Mouse (Mus musculus): ENCODE results near the gene Gopc. TPM values are rescaled to one million over a fixed set of nuclear protein-coding genes. Genes with fewer than 3 reads are reported as not detected.
"Not testable (repeated sequence)": the region's sequence is repeated elsewhere in the genome, so short reads cannot be mapped to it uniquely, and the experiment has no call there.

The Gopc gene
- total RNA-seq, 2 experiments from 2014 or later = 12.4 to 12.6 TPM

DNA sequence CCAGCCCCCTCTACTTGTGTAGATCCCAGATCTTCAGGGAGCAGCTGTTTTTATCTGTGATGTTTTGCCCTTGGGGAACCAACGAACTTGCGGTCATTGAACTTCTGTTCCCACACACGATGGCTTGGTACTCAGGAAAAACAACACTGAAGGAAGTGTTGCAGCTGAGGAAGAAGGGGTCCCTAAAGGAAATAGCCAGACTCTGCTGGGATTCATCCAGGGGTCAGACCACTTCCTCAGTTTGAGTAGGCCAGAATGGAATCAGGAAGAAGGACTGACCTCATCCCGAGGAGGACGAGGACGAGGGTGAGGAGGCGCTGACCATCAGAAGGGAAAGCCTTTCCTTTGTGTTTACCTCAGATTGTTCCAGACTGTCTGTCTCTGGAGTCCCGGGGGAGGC, 72.7 kb downstream of the Gopc start:
- ATAC-seq (replicated peaks; ENCODE audit: low FRiP score, low TSS enrichment, poor library complexity, severe bottlenecking) = no peak

DNA sequence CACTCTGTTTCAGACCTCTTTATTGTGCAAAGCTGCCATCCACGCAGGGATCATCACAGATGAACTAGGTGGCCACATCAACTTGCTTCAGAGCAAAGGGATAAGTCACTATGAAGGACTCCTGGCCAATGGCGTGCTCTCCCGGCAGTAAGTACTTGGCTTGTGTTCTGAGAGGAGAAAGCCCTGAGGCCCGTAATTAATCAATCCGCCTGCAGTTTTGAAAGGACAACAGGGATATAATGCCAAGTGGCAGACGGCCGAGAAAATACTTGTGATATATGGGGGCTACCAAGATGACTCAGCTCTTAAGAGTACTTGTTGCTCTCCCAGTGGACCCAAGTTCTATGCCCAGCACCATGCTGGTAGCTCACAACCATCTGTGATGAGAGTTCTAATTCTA, 77.3 kb downstream of the Gopc start:
- no peak for ATAC-seq (replicated peaks; ENCODE audit: low FRiP score, low TSS enrichment, poor library complexity, severe bottlenecking)

DNA sequence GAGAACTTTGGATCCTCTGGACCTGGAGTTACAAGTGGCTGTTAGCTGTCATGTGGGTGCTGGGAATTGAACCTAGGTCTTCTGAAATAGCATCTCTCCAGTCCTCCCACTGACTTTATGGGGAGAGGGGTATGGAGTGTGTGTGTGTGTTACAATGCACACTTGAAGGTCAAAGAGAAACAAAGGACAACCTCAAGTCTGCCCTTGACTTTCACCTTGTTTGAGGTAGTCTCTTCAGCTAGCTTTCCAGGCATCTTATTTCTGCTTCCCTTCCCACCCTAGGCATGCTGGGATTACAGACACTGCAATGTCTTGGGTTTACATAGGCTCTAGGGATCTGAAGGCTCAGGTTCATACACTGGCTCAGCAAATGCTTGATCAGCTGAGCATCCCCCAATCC, 79.7 kb downstream of the Gopc start:
- no peak for ATAC-seq (replicated peaks; ENCODE audit: low FRiP score, low TSS enrichment, poor library complexity, severe bottlenecking)

DNA sequence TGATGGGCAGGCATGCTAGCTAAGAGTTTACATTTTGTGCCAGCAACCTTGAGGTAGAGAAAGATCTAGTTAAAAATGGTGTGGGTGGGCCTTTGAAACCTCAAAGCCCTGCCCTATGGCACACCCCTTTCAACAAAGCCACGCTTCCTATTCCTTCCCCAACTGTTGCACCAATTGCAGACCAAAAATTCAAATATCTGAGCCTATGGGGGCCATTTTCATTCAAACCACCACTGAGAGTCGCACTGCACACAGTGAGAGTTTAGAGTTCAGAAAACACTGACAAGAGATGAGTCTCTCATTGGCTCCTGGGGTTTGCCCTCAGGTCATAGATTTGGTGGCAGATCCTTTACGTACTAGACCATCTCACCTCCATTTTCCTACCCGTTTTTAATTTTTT, 80.2 kb downstream of the Gopc start:
- no peak for ATAC-seq (replicated peaks; ENCODE audit: low FRiP score, low TSS enrichment, poor library complexity, severe bottlenecking)

DNA sequence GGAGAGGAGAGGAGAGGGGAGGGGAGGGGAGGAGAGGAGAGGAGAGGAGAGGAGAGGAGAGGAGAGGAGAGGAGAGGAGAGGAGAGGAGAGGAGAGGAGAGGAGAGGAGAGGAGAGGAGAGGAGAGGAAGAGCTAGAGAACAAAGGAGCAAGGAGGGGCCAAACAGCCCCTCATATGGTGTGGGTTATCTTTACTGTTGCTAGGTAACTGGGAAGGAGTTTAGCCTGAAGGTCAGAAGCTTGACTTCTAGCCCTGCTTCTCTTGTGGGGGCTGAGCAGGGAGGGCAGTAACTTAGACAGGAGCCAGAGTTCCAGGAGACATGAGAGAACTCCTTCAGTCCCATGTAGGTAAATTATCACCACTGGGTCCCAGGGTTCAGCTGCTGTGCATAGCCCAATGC, 83.4 kb downstream of the Gopc start:
- ATAC-seq (replicated peaks; ENCODE audit: low FRiP score, low TSS enrichment, poor library complexity, severe bottlenecking) = not testable (repeated sequence)

DNA sequence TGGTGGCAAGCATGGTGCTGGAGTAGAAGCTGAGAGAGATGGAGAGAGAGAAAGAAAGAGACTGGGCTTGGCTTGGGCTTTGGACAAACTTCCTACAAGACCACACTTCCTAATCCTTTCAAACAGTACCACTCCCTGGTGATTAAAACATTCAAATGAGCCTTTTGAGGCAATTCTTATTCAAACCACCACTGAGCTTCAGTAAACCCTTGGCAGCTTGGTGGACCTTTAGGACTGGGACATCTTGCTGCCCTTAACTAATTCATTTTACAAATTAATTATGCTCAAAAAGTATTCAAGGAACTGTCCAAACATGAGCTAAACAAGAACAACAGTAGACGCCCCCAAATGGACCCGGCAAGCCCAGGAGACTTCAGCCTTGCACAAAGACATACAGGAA, 86.0 kb downstream of the Gopc start:
- no peak for ATAC-seq (replicated peaks; ENCODE audit: low FRiP score, low TSS enrichment, poor library complexity, severe bottlenecking)

DNA sequence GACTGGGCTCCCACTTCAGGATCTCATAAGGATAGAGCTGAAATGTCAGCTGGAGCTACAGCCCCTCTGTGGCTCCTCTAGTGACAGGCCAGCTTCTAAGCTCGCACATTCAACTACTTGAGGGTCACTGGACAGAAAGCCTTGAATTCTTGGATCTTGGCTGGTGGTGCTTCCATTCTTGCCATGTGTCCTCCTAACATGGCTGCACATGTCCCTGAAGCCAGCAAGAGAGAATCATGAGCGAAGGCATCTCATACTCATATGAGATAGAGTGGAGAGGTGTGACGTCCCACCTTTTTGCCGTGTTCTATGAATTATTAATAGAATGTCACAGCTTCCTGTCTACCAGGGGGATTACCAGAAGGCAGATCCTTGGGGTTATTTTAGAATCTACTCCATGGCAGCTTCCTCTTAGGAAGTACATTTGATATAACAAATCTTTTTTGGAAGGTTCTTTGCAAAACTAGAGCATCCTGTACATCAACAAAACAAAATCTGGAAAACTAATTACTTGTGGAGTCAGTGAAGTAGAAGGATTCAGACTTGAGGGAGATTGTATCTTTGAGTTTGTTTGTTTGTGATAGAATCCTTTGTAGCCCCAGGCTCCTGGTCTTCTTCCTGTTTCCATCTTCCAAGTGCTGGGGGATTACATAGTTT, 87.9 kb downstream of the Gopc start:
- no peak for ATAC-seq (replicated peaks; ENCODE audit: low FRiP score, low TSS enrichment, poor library complexity, severe bottlenecking)

DNA sequence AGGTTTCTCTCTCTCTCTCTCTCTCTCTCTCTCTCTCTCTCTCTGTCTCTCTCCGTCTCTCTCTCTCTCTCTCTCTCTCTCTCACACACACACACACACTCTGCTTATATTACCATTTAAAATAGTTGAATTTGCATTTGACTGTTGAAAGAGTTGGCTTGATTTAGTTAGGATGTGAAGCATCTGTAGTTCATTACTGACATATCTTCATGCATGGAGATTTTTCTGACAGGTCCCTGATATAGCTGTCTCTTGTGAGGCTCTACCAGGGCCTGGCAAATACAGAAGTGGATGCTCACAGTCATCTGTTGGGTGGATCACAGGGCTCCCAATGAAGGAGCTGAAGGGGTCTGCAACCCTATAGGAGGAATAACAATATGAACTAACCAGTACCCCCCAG, 89.5 kb downstream of the Gopc start:
- not testable (repeated sequence) for ATAC-seq (replicated peaks; ENCODE audit: low FRiP score, low TSS enrichment, poor library complexity, severe bottlenecking)

DNA sequence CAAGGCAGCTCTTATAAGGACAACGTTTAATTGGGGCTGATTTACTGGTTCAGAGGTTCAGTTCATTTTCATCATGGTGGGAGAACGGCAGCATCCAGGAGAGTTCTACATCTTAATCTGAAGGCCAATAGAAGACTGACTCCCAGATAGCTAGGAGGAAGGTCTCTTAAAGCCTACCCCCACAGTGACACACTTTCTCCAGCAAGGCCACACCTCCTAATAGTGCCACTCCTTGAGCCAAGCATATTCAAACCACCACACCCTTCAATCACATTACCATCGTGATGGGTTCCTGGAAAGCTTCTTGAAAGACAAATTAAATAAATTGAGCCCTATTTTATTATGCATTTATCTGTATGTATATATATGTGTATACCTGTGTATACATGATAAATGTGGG, 92.7 kb downstream of the Gopc start:
- no peak for ATAC-seq (replicated peaks; ENCODE audit: low FRiP score, low TSS enrichment, poor library complexity, severe bottlenecking)

DNA sequence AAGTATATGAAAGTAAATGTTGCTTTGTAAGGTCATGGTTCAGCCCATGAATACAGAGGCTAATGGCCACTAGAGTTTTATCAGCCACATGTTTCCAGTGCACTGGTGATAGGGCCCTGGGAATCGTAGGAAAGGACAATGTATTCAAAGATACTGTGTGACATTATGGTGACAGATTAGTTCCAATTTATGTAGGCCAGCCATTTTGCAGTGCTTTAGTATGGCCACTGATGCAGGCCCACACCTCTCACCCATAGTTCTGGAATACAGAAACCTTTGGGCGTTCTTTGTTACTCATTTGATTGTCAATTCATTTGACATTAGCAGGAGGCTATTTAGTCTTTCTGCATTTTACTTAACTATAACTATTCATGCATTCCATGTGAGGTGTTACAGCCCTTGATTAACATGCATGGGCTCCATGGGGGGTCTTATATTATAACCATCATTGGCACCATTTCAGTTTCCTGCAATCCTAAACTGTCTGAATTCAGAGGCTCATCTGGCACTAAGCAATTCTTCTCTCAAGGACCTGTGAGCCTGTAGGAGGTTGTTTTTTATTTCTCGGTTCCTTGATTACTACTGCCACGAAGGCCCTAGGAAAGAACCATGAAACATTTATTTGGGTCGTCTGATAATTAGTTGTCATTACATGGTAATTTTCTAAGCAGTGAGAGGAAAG, 93.9 kb downstream of the Gopc start:
- ATAC-seq (replicated peaks; ENCODE audit: low FRiP score, low TSS enrichment, poor library complexity, severe bottlenecking) = no peak

Other genes with a start within 250 kb of the Gopc start
- gene Ros1, start 186.9 kb downstream of the Gopc start, total RNA-seq (2014; fragmentation: Nextera tagmentation) = not detected in 2 replicates
- gene Ros1, start 186.9 kb downstream of the Gopc start, total RNA-seq (2017) = not detected in 2 replicates
- gene Dcbld1, start 148.5 kb downstream of the Gopc start, total RNA-seq (2014; fragmentation: Nextera tagmentation) = not detected in 2 replicates
- not detected in 2 replicates for gene Dcbld1, start 148.5 kb downstream of the Gopc start, total RNA-seq (2017)
- gene Gm26741, start 23.4 kb downstream of the Gopc start, total RNA-seq (2014; fragmentation: Nextera tagmentation) = not detected in 2 replicates
- gene Gm26741, start 23.4 kb downstream of the Gopc start, total RNA-seq (2017) = not detected in 2 replicates
- gene Nepn, start 6.8 kb upstream of the Gopc start, total RNA-seq (2014; fragmentation: Nextera tagmentation) = not detected in 2 replicates
- gene Nepn, start 6.8 kb upstream of the Gopc start, total RNA-seq (2017) = not detected in 2 replicates
- 23.7 and 28.4 TPM in 2 replicates for gene Nus1, start 35.4 kb upstream of the Gopc start, total RNA-seq (2014; fragmentation: Nextera tagmentation)
- gene Nus1, start 35.4 kb upstream of the Gopc start, total RNA-seq (2017) = 30.1 and 33.2 TPM in 2 replicates